Mouse (Mus musculus): ENCODE measurements around the gene Cuedc1. TPM values are rescaled to one million over a fixed set of nuclear protein-coding genes. Genes with fewer than 3 reads are reported as not detected.

Cuedc1 gene
- polyA plus RNA-seq, 1 experiment from 2014 or later, result 3.4 TPM

DNA sequence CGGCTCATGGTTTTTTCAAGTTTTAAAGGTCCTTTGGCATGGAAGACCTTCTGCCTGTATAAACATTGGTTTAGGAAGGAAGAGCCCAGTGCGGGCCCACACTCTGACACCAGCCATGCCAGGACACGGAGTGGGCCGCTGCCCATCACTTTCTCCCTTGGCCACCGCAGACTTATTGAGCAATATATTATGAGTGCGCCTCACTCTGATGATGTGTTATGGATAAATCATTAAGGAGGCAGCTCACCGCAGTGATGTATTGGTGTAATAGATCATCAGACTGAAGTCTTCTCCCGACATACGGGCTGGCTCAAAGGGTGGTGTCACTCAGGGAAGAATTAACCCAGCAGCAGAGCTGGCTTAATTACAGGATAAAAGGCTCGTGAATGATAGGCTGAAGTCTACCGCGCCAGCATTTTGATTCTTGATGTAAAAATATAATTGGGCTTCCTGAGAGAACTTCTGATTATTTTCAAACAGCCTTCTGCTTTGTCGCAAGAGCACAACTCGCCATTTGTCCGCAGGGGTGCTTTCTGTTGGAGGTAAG lies 124.1 kb downstream of the Cuedc1 start:
- WGBS (ENCODE audit: insufficient replicate concordance), result 81% methylated on average over 15 of the region's 15 CpGs
- Histone ChIP-seq H3K9ac (no peak overlapping the region), H3K9me3 (replicated peaks) (no peaks in the 10 kb centered on the region), H3K27ac (no peak overlapping the region), H3K4me3 (no peak overlapping the region), H3K36me3 (no peaks in the 10 kb centered on the region), H3K4me2 (no peak overlapping the region), H3K27me3 (replicated peaks) (peaks cover 6% of the 10 kb centered on the region; the same call in 1 of the 2 replicates), H3K4me1 (no peaks in the 10 kb centered on the region)
- ATAC-seq, result no peak

GRCm38 (mm10) chr11:88227001-88227957 lies 129.4 kb downstream of the Cuedc1 start:
- Histone ChIP-seq H3K4me3 (no peak overlapping the region), H3K27ac (no peak overlapping the region), H3K4me2 (no peak overlapping the region), H3K9me3 (replicated peaks) (no peaks in the 10 kb centered on the region), H3K4me1 (no peaks in the 10 kb centered on the region), H3K36me3 (no peaks in the 10 kb centered on the region), H3K9ac (no peak overlapping the region), H3K27me3 (replicated peaks) (peaks cover 5% of the 10 kb centered on the region)
- 76% methylated on average over 17 of the region's 17 CpGs for WGBS (ENCODE audit: insufficient replicate concordance)
- no peak for ATAC-seq

- WGBS (ENCODE audit: insufficient replicate concordance), result 70% methylated on average over 4 of the region's 4 CpGs
- Histone ChIP-seq H3K27ac (no peak overlapping the region), H3K9ac (no peak overlapping the region), H3K4me2 (no peak overlapping the region), H3K4me1 (peaks cover 30% of the 10 kb centered on the region), H3K4me3 (no peak overlapping the region), H3K36me3 (no peaks in the 10 kb centered on the region), H3K9me3 (replicated peaks) (no peaks in the 10 kb centered on the region), H3K27me3 (replicated peaks) (peaks cover 5% of the 10 kb centered on the region)
- ATAC-seq, result no peak
Observed at GRCm38 (mm10) chr11:88231213-88231790, 133.4 kb downstream of the Cuedc1 start.

DNA sequence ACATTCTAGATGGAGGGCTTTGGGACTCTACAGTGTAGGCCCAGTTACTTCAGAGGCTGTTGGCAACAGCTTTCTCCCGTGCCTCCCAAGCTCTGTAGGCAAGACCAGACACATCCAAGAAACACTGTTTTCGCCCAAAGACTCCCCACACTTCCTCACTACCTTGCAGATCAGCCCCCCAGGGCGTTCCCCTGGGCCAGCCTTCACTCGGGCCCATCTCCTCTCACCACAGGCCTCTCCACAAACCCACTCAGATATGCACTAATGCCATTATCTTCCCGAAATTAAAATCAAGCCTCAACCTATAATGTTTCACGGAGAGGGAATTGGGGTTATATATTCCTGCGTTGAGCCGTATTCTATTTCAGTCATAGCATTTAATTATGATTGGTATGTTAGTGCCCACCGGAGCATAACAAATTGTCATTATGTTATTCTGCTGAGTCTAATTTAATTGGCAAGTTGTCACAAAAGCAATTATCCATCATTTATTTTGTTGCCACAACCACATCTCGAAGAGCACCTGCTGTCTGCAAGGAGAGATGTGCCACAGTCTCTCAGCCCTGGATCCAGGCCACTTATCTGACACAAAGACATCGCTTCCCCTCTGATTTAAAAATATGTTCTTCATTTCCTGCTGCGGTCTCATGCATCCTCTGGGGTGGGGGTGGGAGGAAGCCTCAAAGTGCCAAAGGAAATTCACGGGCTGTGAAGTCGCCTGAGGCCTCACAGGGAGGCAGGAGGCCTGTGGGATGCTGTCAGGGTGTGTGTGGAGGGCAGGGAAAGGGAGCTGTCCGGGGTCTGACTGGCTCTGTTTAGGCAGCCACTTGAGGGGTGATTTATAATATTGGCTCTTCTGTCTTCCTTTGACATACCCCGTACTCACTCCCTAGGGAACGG lies 135.9 kb downstream of the Cuedc1 start:
- H3K9ac ChIP-seq, result no peak overlapping the region
- no peaks in the 10 kb centered on the region for H3K36me3 ChIP-seq
- 18% methylated on average over 17 of the region's 17 CpGs for WGBS (ENCODE audit: insufficient replicate concordance)
- ATAC-seq, result no peak
- H3K4me2 ChIP-seq, result peak overlapping the region; percentile 54
- H3K27me3 ChIP-seq (replicated peaks), result peaks cover 5% of the 10 kb centered on the region; the same call in 1 of the 2 replicates
- peaks cover 30% of the 10 kb centered on the region for H3K4me1 ChIP-seq
- no peak overlapping the region for H3K4me3 ChIP-seq
- peak overlapping the region; percentile 56; the same call in 1 of the 2 replicates for H3K27ac ChIP-seq
- H3K9me3 ChIP-seq (replicated peaks), result no peaks in the 10 kb centered on the region

DNA sequence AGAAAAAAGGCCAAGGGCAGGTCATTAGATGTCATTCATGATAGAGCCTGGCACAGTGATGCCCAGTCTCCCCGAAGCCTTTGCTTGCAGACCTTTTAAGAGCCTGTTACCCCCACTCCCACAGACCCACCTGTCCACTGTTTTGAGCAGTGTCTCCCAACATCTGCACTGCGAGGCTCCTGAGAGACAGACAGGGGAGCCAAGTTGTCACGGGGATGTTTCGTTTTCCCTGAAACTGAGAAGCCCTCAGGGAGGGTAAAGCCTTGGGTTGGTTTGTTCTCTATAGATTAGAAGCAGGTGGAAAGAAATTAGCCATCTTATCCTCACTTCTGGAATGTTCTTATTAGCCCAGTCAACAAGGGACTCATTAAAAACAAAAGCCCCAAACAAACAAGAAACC lies 136.9 kb downstream of the Cuedc1 start:
- H3K27me3 ChIP-seq (replicated peaks), result peaks cover 5% of the 10 kb centered on the region; the same call in 1 of the 2 replicates
- no peaks in the 10 kb centered on the region for H3K9me3 ChIP-seq (replicated peaks)
- peak overlapping the region; percentile 54 for H3K4me2 ChIP-seq
- peaks cover 30% of the 10 kb centered on the region for H3K4me1 ChIP-seq
- 15% methylated on average over 4 of the region's 4 CpGs for WGBS (ENCODE audit: insufficient replicate concordance)
- 0 out of 2 replicates have a peak overlapping the region, but pooled peaks have one; percentile 56 for H3K27ac ChIP-seq
- ATAC-seq, result no peak
- no peak overlapping the region for H3K9ac ChIP-seq
- H3K36me3 ChIP-seq, result no peaks in the 10 kb centered on the region
- H3K4me3 ChIP-seq, result peak overlapping the region; percentile 2; the same call in 1 of the 2 replicates

DNA sequence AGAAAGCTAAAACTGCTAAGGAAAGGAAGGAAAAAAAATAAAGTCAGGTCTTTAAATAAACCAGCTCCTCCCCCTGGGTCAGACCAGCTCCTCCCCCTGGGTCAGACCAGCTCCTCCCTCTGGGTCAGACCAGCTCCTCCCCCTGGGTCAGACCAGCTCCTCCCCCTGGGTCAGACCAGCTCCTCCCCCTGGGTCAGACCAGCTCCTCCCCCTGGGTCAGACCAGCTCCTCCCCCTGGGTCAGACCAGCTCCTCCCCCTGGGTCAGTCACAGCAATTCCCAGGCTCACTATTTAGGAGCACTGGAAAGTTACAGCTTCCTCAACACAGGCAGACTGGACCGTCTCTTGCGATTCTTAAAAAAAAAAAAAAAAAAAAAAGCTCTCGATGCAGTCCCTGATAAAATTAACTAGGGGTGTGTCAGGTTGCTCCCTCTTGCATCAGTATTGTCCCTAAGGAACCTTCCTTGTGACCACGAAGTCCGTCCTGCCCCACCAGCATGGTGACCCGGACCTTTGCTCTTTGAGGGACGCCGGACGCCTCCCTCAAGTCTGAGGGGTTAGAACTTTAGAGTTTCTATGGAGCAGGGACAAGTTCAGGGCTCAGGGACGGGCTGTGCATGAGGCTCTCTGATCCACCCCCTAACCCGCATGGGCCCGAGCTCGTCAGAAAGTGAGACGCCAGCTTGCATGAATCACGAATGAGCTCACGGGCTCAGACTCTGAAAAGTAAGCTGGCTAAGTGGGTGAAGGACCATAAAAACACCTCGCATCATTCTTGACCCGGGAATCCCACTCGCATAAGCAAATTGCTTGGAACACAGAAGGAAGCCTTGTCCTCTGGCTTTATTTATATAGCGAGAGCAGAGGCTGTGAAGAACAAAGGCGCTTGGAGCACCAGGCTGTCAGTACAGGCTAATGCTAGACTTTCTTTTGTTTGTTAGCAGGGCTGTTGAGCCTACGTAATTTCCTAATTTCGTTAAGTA lies 137.7 kb downstream of the Cuedc1 start:
- peaks cover 5% of the 10 kb centered on the region; the same call in 1 of the 2 replicates for H3K27me3 ChIP-seq (replicated peaks)
- H3K36me3 ChIP-seq, result no peaks in the 10 kb centered on the region
- peaks cover 30% of the 10 kb centered on the region for H3K4me1 ChIP-seq
- WGBS (ENCODE audit: insufficient replicate concordance), result 27% methylated on average over 23 of the region's 23 CpGs
- peak overlapping the region; percentile 14 for H3K4me3 ChIP-seq
- ATAC-seq, result peak; percentile 51; the same call in 1 of the 2 replicates
- peak overlapping the region; percentile 54 for H3K4me2 ChIP-seq
- H3K9ac ChIP-seq, result 0 out of 2 replicates have a peak overlapping the region, but pooled peaks have one; percentile 2
- 0 out of 2 replicates have a peak overlapping the region, but pooled peaks have one; percentile 12 for H3K27ac ChIP-seq
- no peaks in the 10 kb centered on the region for H3K9me3 ChIP-seq (replicated peaks)

DNA sequence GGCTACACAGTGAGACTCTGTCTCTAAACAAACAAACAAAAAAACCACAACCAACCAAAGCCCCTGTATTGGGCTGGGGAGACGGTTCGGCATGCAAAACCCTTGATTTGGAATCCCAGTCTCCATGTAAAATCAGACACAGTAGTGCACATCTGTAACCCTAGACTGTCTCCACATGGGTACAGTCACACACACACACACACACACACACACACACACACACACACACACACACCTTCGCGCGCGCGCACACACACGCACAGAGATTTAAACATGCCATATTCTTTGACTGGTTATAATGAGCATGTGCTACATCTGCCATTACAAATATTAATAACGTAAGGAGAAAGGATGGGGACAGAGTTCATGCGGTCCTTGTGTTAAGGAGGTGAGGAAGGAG lies 142.4 kb downstream of the Cuedc1 start:
- H3K27ac ChIP-seq, result no peak overlapping the region
- peaks cover 22% of the 10 kb centered on the region for H3K4me1 ChIP-seq
- no peak for ATAC-seq
- no peak overlapping the region for H3K4me2 ChIP-seq
- H3K36me3 ChIP-seq, result no peaks in the 10 kb centered on the region
- no peak overlapping the region for H3K4me3 ChIP-seq
- WGBS (ENCODE audit: insufficient replicate concordance), result 88% methylated on average over 10 of the region's 10 CpGs
- H3K9me3 ChIP-seq (replicated peaks), result no peaks in the 10 kb centered on the region
- H3K9ac ChIP-seq, result no peak overlapping the region
- H3K27me3 ChIP-seq (replicated peaks), result no peaks in the 10 kb centered on the region

- Histone ChIP-seq H3K4me3 (no peak overlapping the region), H3K4me1 (peaks cover 17% of the 10 kb centered on the region), H3K9me3 (replicated peaks) (no peaks in the 10 kb centered on the region), H3K4me2 (no peak overlapping the region), H3K27ac (no peak overlapping the region), H3K9ac (no peak overlapping the region; the same call in 1 of the 2 replicates), H3K36me3 (no peaks in the 10 kb centered on the region), H3K27me3 (replicated peaks) (no peaks in the 10 kb centered on the region)
- no peak for ATAC-seq
- 39% methylated on average over 10 of the region's 10 CpGs for WGBS (ENCODE audit: insufficient replicate concordance)
Observed at GRCm38 (mm10) chr11:88240736-88241353, 143.0 kb downstream of the Cuedc1 start.

- H3K36me3 ChIP-seq, result no peaks in the 10 kb centered on the region
- peak; percentile 59 for ATAC-seq
- no peak overlapping the region for H3K9ac ChIP-seq
- WGBS (ENCODE audit: insufficient replicate concordance), result 51% methylated on average over 12 of the region's 12 CpGs
- no peaks in the 10 kb centered on the region for H3K27me3 ChIP-seq (replicated peaks)
- H3K27ac ChIP-seq, result peak overlapping the region; percentile 43
- H3K4me3 ChIP-seq, result no peak overlapping the region
- H3K4me1 ChIP-seq, result peaks cover 15% of the 10 kb centered on the region
- H3K9me3 ChIP-seq (replicated peaks), result no peaks in the 10 kb centered on the region
- no peak overlapping the region for H3K4me2 ChIP-seq
Observed at GRCm38 (mm10) chr11:88241468-88242301, 143.8 kb downstream of the Cuedc1 start.
